Mouse (Mus musculus) hindbrain, postnatal 0 days (tissue): ENCODE data around the gene Cdyl2. TPM values are rescaled to one million over a fixed set of nuclear protein-coding genes. Genes with fewer than 3 reads are reported as not detected.

Source experiments
- ATAC-seq: fragments of 200-750 bp; cut with Nextera tagmentation; 2 replicates; pipeline ENCODE4 v1.8.0; 2017; ENCODE audit warnings: mild to moderate bottlenecking, moderate TSS enrichment, moderate library complexity
- DNase-seq: peaks from one replicate; pipeline ENCODE4 v3.0.0-alpha.2; 2015; ENCODE audit warnings: low spot score
- H3K27ac ChIP-seq: fragments of 300-500 bp; sonication (generic); 2 replicates; pipeline ENCODE4 v1.5.1; 2014; ENCODE audit warnings: mild to moderate bottlenecking
- H3K27me3 ChIP-seq: fragments of 300-500 bp; sonication (generic); 2 replicates; pipeline ENCODE4 v1.6.1; 2014; ENCODE audit warnings: low read length, mixed read lengths; ENCODE audit not compliant: insufficient read depth
- H3K36me3 ChIP-seq: fragments of 300-500 bp; sonication (generic); 2 replicates; pipeline ENCODE4 v1.6.1; 2014; ENCODE audit warnings: low read length, mixed read lengths; ENCODE audit not compliant: insufficient read depth
- H3K4me1 ChIP-seq: fragments of 300-500 bp; sonication (generic); 2 replicates; pipeline ENCODE4 v1.6.1; 2014; ENCODE audit warnings: antibody characterized with exemption, low read length, mixed read lengths; ENCODE audit not compliant: insufficient read depth
- H3K4me2 ChIP-seq: fragments of 300-500 bp; sonication (generic); 2 replicates; pipeline ENCODE4 v1.6.1; 2014; ENCODE audit warnings: low read depth, mild to moderate bottlenecking, low read length, moderate library complexity, mixed read lengths
- H3K4me3 ChIP-seq: fragments of 300-500 bp; sonication (generic); 2 replicates; pipeline ENCODE4 v1.5.1; 2014; ENCODE audit warnings: low read length
- H3K9ac ChIP-seq: fragments of 300-500 bp; sonication (generic); replicated peaks from 2 replicates; pipeline ENCODE4 v1.6.1; 2014; ENCODE audit warnings: mild to moderate bottlenecking, low read length, moderate library complexity, mixed read lengths
- H3K9me3 ChIP-seq: fragments of 300-500 bp; sonication (generic); 2 replicates; pipeline ENCODE4 v1.6.1; 2016; ENCODE audit warnings: low read length, mixed read lengths
- CTCF ChIP-seq: IDR thresholded peaks from 2 replicates; pipeline ENCODE4 v1.5.1; 2016; ENCODE audit warnings: antibody characterized with exemption, control low read depth, low read depth
- WGBS: fragments of 180-500 bp; shearing (Covaris S2); extraction: QIAGEN DNeasy Blood & Tissue Kit; methylation state at CpG from one replicate; pipeline ENCODE4 v1.1.7; 2014; 5-methylcytosine and 5-hydroxymethylcytosine counted together
- polyA plus RNA-seq: library from polyadenylated mRNA; unstranded; fragments of >200 nt; fragmentation: Nextera tagmentation; extraction: Ambion mirVana; gene quantifications from 2 replicates; pipeline ENCODE4 v1.2.1, GENCODE M21; 2015
- total RNA-seq: library from RNA; depleted of rRNA; stranded (reverse); fragments of >200 nt; gene quantifications from 2 replicates; pipeline ENCODE4 v1.2.3, GENCODE M21; 2014; rRNA removed

Cdyl2 gene
- total and polyA plus RNA-seq, 2 experiments from 2014 or later: 10.6 to 15.3 TPM

- no peaks in the 10 kb centered on the region for H3K27me3 ChIP-seq
- H3K36me3 ChIP-seq: no peaks in the 10 kb centered on the region
- no peak overlapping the region for H3K27ac ChIP-seq
- TF ChIP-seq CTCF: no peak
- ATAC-seq (no peak), DNase-seq (no peak)
- no peak overlapping the region for H3K4me3 ChIP-seq
- no peak overlapping the region for H3K9ac ChIP-seq
- no peaks in the 10 kb centered on the region for H3K4me1 ChIP-seq
- 84% methylated on average over 5 of the region's 5 CpGs for WGBS
- no peak overlapping the region for H3K4me2 ChIP-seq
- H3K9me3 ChIP-seq: 0 out of 2 replicates have a peak, but pooled peaks cover 2% of the 10 kb centered on the region
These were observed 196.0 kb downstream of the Cdyl2 start for GRCm38 (mm10) chr8:116536786-116537185.

- no peaks in the 10 kb centered on the region for H3K36me3 ChIP-seq
- no peak overlapping the region for H3K4me2 ChIP-seq
- H3K27me3 ChIP-seq: no peaks in the 10 kb centered on the region
- 82% methylated on average over 6 of the region's 6 CpGs for WGBS
- ATAC-seq (no peak), DNase-seq (no peak)
- H3K4me3 ChIP-seq: no peak overlapping the region
- 0 out of 2 replicates have a peak, but pooled peaks have one; percentile 6 for TF ChIP-seq CTCF
- no peak overlapping the region for H3K9ac ChIP-seq
- no peak overlapping the region for H3K27ac ChIP-seq
- H3K9me3 ChIP-seq: 0 out of 2 replicates have a peak, but pooled peaks cover 2% of the 10 kb centered on the region
- H3K4me1 ChIP-seq: no peaks in the 10 kb centered on the region
These were observed 199.7 kb downstream of the Cdyl2 start for GRCm38 (mm10) chr8:116533081-116533480.

GRCm38 (mm10) chr8:116528736-116529135 is 204.1 kb downstream of the Cdyl2 start:
- Histone ChIP-seq H3K9ac (no peak overlapping the region), H3K4me2 (no peak overlapping the region), H3K27ac (no peak overlapping the region), H3K4me3 (no peak overlapping the region), H3K36me3 (no peaks in the 10 kb centered on the region), H3K27me3 (no peaks in the 10 kb centered on the region), H3K9me3 (0 out of 2 replicates have a peak, but pooled peaks cover 2% of the 10 kb centered on the region), H3K4me1 (no peaks in the 10 kb centered on the region)
- ATAC-seq: no peak
- TF ChIP-seq CTCF: no peak
- DNase-seq: no peak
- 82% methylated on average over 7 of the region's 7 CpGs for whole genome bisulfite sequencing

- H3K4me3 ChIP-seq: no peak overlapping the region
- H3K9ac ChIP-seq: no peak overlapping the region
- H3K27me3 ChIP-seq: no peaks in the 10 kb centered on the region
- DNase-seq (no peak), ATAC-seq (no peak)
- no peak for TF ChIP-seq CTCF
- no peaks in the 10 kb centered on the region for H3K9me3 ChIP-seq
- no peaks in the 10 kb centered on the region for H3K36me3 ChIP-seq
- no peak overlapping the region for H3K4me2 ChIP-seq
- H3K4me1 ChIP-seq: no peaks in the 10 kb centered on the region
- 89% methylated on average over 7 of the region's 7 CpGs for WGBS
- no peak overlapping the region for H3K27ac ChIP-seq
These were observed 207.9 kb downstream of the Cdyl2 start for GRCm38 (mm10) chr8:116524915-116525314.

Other genes starting within 250 kb of the Cdyl2 start
- gene Dynlrb2, start 228.0 kb downstream of the Cdyl2 start, total RNA-seq: 5.9 and 13.7 TPM in 2 replicates
- 20.2 and 26.3 TPM in 2 replicates for gene Dynlrb2, start 228.0 kb downstream of the Cdyl2 start, polyA plus RNA-seq
- 12.6 and 16.8 TPM in 2 replicates for gene Cmc2, start 188.5 kb upstream of the Cdyl2 start, total RNA-seq
- 36.3 TPM in 2 replicates for gene Cmc2, start 188.5 kb upstream of the Cdyl2 start, polyA plus RNA-seq
- 4.3 and 4.7 TPM in 2 replicates for gene Cenpn, start 188.7 kb upstream of the Cdyl2 start, total RNA-seq
- 8.4 and 9.8 TPM in 2 replicates for gene Cenpn, start 188.7 kb upstream of the Cdyl2 start, polyA plus RNA-seq
- gene Atmin, start 210.4 kb upstream of the Cdyl2 start, total RNA-seq: 40.7 and 47.3 TPM in 2 replicates
- 18.3 and 20.8 TPM in 2 replicates for gene Atmin, start 210.4 kb upstream of the Cdyl2 start, polyA plus RNA-seq
- gene 1700030J22Rik, start 246.0 kb upstream of the Cdyl2 start, total RNA-seq: 5.2 and 7.0 TPM in 2 replicates
- gene 1700030J22Rik, start 246.0 kb upstream of the Cdyl2 start, polyA plus RNA-seq: 5.7 and 5.8 TPM in 2 replicates